Mouse (Mus musculus) myocyte (in vitro differentiated cells): Measurements from ENCODE around the gene Hist1h2af.
"Not testable (repeated sequence)": the region's sequence is repeated elsewhere in the genome, so short reads cannot be mapped to it uniquely, and the experiment has no call there.

Source experiments
- E2F4 ChIP-seq: IDR thresholded peaks from one replicate; pipeline ENCODE4 v1.6.1; 2011; ENCODE audit warnings: mild to moderate bottlenecking, control low read depth, moderate library complexity; ENCODE audit not compliant: insufficient read depth
- MAX ChIP-seq: IDR thresholded peaks from one replicate; pipeline ENCODE4 v1.6.1; 2011; ENCODE audit warnings: low read depth, mild to moderate bottlenecking, control low read depth
- MYOD1 ChIP-seq, 3 experiments: IDR thresholded peaks; one replicate each; pipeline ENCODE4 v1.6.1; 2011; ENCODE audit warnings: control low read depth in 2 of 3, low read depth in 2 of 3, mild to moderate bottlenecking in 2 of 3, moderate library complexity in 1 of 3; ENCODE audit not compliant: insufficient read length in 2 of 3, control insufficient read depth in 1 of 3
- POLR2A ChIP-seq: IDR thresholded peaks from one replicate; pipeline ENCODE4 v1.6.1; 2011; ENCODE audit warnings: low read depth, mild to moderate bottlenecking, control low read depth, moderate library complexity; ENCODE audit not compliant: insufficient read length
- POLR2AphosphoS2 ChIP-seq: IDR thresholded peaks from one replicate; pipeline ENCODE4 v1.6.1; 2011; ENCODE audit warnings: low read depth, control low read depth; ENCODE audit not compliant: insufficient read length
- REST ChIP-seq: IDR thresholded peaks from one replicate; pipeline ENCODE4 v1.6.1; 2011; ENCODE audit warnings: mild to moderate bottlenecking, control low read depth, moderate library complexity; ENCODE audit not compliant: insufficient read depth, insufficient read length
- SRF ChIP-seq: IDR thresholded peaks from one replicate; pipeline ENCODE4 v1.6.1; 2011; ENCODE audit warnings: low read depth; ENCODE audit not compliant: control insufficient read depth, insufficient read length
- TCF3 ChIP-seq: IDR thresholded peaks from one replicate; pipeline ENCODE4 v1.6.1; 2011; ENCODE audit warnings: low read depth, control low read depth; ENCODE audit not compliant: insufficient read length
- USF1 ChIP-seq: IDR thresholded peaks from one replicate; pipeline ENCODE4 v1.6.1; 2011; ENCODE audit warnings: low read depth, mild to moderate bottlenecking, control low read depth, moderate library complexity

- not testable (repeated sequence) for TF ChIP-seq MAX; SRF; USF1; MYOD1 (IDR thresholded peaks at IDR 0.05; ENCODE audit: control insufficient read depth in 1 of 3, insufficient read length in 2 of 3, low read depth in 2 of 3); REST; TCF3
- TF ChIP-seq POLR2A: peak; percentile 65
- peak; percentile 83 for TF ChIP-seq E2F4
- peak; percentile 84 for TF ChIP-seq POLR2AphosphoS2
Measured at GRCm38 (mm10) chr13:23573898-23574524, 40.3 kb downstream of the Hist1h2af start, which contains the start of the genes Hist1h2bf and Hist1h2ad.
